Mouse (Mus musculus): ENCODE results near the gene Pde4d. TPM values are rescaled to one million over a fixed set of nuclear protein-coding genes. Genes with fewer than 3 reads are reported as not detected.
A peak's percentile ranks its signal among the peaks of the same experiment; 100 is the strongest.

Pde4d gene
- polyA plus RNA-seq, 1 experiment from 2014 or later = 12.9 TPM

DNA sequence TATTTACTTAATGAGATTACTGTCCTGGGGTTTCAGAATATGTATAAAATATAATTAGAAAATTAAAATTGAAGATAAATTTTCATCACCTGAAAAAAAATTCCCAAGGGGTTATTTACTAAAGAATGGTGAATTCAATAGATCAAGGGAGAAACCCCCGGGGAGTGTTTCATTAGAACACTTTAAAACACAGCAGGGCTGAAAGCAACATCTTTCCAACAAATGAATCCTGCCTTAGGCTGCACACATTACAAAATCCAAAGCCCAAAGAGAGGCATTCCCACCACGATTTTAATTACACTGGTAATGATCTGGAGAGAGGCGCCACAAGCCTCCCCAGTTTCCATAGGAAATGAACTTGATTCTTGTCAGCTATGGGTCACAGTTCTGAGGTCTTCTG is 1205.6 kb downstream of the Pde4d start:
- Histone ChIP-seq H3K9me3 (replicated peaks; ENCODE audit: control insufficient read depth, low read length) (no peaks in the 10 kb centered on the region), H3K36me3 (ENCODE audit: control insufficient read depth, insufficient read depth) (no peaks in the 10 kb centered on the region), H3K4me2 (ENCODE audit: low read depth, low read length) (no peak overlapping the region), H3K4me3 (ENCODE audit: low read depth, low read length) (no peak overlapping the region), H3K9ac (ENCODE audit: low read depth, low read length) (no peak overlapping the region), H3K4me1 (ENCODE audit: control insufficient read depth, low read depth, low read length) (peaks cover 33% of the 10 kb centered on the region), H3K27ac (ENCODE audit: low read length) (no peak overlapping the region), H3K27me3 (ENCODE audit: control insufficient read depth, insufficient read depth, low read depth, low read length) (no peaks in the 10 kb centered on the region)
- 78% methylated on average over 3 of the region's 3 CpGs for WGBS (ENCODE audit: insufficient replicate concordance)
- ATAC-seq (ENCODE audit: low read depth) = no peak

DNA sequence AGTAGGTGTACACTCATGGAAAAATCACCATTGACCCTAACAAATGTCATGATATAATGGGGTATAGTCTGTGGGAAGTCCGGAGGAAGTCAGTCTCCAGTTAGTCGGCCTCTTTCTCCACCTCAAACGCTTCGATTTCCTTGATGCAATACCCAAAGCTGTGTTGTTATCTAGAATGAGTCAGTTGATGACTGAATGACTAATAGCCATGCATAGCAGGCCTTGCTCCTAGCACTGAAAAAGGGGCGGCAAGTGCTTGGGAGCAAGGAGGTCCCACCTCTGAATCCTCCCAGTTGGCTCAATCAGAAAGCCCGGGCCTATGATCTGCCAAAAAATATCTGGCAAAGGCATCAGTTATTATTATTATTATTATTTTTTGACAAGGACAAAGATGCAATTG is 1209.4 kb downstream of the Pde4d start:
- Histone ChIP-seq H3K4me2 (ENCODE audit: low read depth, low read length) (no peak overlapping the region), H3K27ac (ENCODE audit: low read length) (no peak overlapping the region), H3K9me3 (replicated peaks; ENCODE audit: control insufficient read depth, low read length) (no peaks in the 10 kb centered on the region), H3K36me3 (ENCODE audit: control insufficient read depth, insufficient read depth) (no peaks in the 10 kb centered on the region), H3K9ac (ENCODE audit: low read depth, low read length) (no peak overlapping the region), H3K4me1 (ENCODE audit: control insufficient read depth, low read depth, low read length) (peaks cover 14% of the 10 kb centered on the region), H3K27me3 (ENCODE audit: control insufficient read depth, insufficient read depth, low read depth, low read length) (no peaks in the 10 kb centered on the region), H3K4me3 (ENCODE audit: low read depth, low read length) (no peak overlapping the region)
- 54% methylated on average over 6 of the region's 6 CpGs for WGBS (ENCODE audit: insufficient replicate concordance)
- no peak for ATAC-seq (ENCODE audit: low read depth)

- ATAC-seq (ENCODE audit: low read depth) = no peak
- Histone ChIP-seq H3K9ac (ENCODE audit: low read depth, low read length) (no peak overlapping the region), H3K27ac (ENCODE audit: low read length) (no peak overlapping the region), H3K27me3 (ENCODE audit: control insufficient read depth, insufficient read depth, low read depth, low read length) (no peaks in the 10 kb centered on the region), H3K9me3 (replicated peaks; ENCODE audit: control insufficient read depth, low read length) (no peaks in the 10 kb centered on the region), H3K4me3 (ENCODE audit: low read depth, low read length) (no peak overlapping the region), H3K36me3 (ENCODE audit: control insufficient read depth, insufficient read depth) (no peaks in the 10 kb centered on the region), H3K4me2 (ENCODE audit: low read depth, low read length) (no peak overlapping the region), H3K4me1 (ENCODE audit: control insufficient read depth, low read depth, low read length) (peaks cover 31% of the 10 kb centered on the region)
- WGBS (ENCODE audit: insufficient replicate concordance) = 84% methylated on average over 3 of the region's 3 CpGs
These were observed 1211.6 kb downstream of the Pde4d start for GRCm38 (mm10) chr13:109661345-109661744.

- Histone ChIP-seq H3K27me3 (ENCODE audit: control insufficient read depth, insufficient read depth, low read depth, low read length) (no peaks in the 10 kb centered on the region), H3K36me3 (ENCODE audit: control insufficient read depth, insufficient read depth) (no peaks in the 10 kb centered on the region), H3K4me1 (ENCODE audit: control insufficient read depth, low read depth, low read length) (peaks cover 37% of the 10 kb centered on the region), H3K9ac (ENCODE audit: low read depth, low read length) (no peak overlapping the region), H3K9me3 (replicated peaks; ENCODE audit: control insufficient read depth, low read length) (no peaks in the 10 kb centered on the region), H3K27ac (ENCODE audit: low read length) (peak overlapping the region; percentile 58), H3K4me2 (ENCODE audit: low read depth, low read length) (no peak overlapping the region), H3K4me3 (ENCODE audit: low read depth, low read length) (no peak overlapping the region)
- WGBS (ENCODE audit: insufficient replicate concordance) = 61% methylated on average over 5 of the region's 5 CpGs
- no peak for ATAC-seq (ENCODE audit: low read depth)
These were observed 1212.4 kb downstream of the Pde4d start for GRCm38 (mm10) chr13:109662099-109662498.

DNA sequence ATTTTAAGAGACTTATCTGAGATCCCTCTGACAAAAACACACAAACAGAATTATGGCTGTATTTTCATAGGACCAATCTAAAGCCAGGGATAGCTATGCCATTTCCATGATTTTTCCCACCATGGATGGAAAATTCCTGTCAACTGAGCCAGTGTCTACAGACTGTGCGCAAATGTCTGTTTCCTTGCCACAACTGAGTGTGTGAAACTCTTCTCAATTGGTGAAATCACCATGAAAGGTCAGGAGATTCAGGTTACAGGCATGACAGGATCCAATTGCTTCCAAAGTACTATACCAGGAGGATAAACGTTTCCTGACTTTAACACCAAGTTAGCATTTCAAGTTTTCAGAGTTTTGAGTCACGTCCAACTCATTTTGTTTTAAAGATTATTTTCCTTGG is 1213.0 kb downstream of the Pde4d start:
- Histone ChIP-seq H3K4me3 (ENCODE audit: low read depth, low read length) (no peak overlapping the region), H3K27ac (ENCODE audit: low read length) (peak overlapping the region; percentile 58), H3K27me3 (ENCODE audit: control insufficient read depth, insufficient read depth, low read depth, low read length) (no peaks in the 10 kb centered on the region), H3K4me1 (ENCODE audit: control insufficient read depth, low read depth, low read length) (peaks cover 39% of the 10 kb centered on the region), H3K9me3 (replicated peaks; ENCODE audit: control insufficient read depth, low read length) (no peaks in the 10 kb centered on the region), H3K9ac (ENCODE audit: low read depth, low read length) (no peak overlapping the region), H3K36me3 (ENCODE audit: control insufficient read depth, insufficient read depth) (no peaks in the 10 kb centered on the region), H3K4me2 (ENCODE audit: low read depth, low read length) (no peak overlapping the region)
- WGBS (ENCODE audit: insufficient replicate concordance) = 68% methylated on average over 3 of the region's 3 CpGs
- ATAC-seq (ENCODE audit: low read depth) = no peak

DNA sequence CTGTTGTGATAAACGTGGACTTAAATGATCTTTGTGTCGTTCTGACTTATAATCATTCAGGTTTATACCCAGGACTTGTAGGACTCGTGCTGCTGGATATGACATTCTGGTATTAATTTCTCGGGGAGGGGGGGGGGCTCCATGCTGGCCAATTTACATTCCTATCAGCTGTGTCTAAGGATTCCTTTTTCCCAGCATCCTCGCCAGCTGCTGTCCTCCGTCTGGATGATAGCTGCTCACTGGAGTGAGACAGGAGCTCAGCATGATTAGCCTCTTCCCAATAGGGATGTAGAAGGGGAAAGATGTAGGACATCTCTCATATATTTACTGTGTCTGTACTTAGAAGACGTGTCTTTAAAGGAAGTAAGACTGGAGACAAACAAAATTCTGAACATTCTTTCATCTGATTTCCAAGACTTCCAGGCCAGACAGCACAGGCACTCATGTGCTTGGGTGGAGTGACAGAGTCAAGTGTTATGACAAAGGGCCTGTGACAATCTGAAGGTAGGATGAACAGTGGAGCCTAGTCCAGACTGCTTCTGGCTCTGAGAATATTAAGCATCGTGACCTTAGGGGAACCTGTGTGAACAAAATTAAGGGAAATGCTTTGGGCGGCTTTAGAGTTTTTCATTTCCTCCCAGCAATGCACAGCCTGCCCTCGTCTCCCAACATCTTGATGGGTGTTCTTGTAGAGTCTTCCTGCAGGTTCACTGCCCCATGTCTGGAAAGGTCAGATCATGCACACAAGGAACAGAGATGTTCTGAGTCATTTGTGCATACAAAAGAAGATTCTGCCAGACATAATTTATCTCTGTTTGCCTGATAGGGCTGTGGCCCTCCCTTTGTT is 1215.4 kb downstream of the Pde4d start:
- H3K27ac ChIP-seq (ENCODE audit: low read length) = peak overlapping the region; percentile 94
- WGBS (ENCODE audit: insufficient replicate concordance) = 51% methylated on average over 10 of the region's 10 CpGs
- no peak overlapping the region for H3K4me3 ChIP-seq (ENCODE audit: low read depth, low read length)
- peaks cover 49% of the 10 kb centered on the region for H3K4me1 ChIP-seq (ENCODE audit: control insufficient read depth, low read depth, low read length)
- H3K9ac ChIP-seq (ENCODE audit: low read depth, low read length) = peak overlapping the region; percentile 27
- no peaks in the 10 kb centered on the region for H3K9me3 ChIP-seq (replicated peaks; ENCODE audit: control insufficient read depth, low read length)
- H3K4me2 ChIP-seq (ENCODE audit: low read depth, low read length) = peak overlapping the region; percentile 64
- no peaks in the 10 kb centered on the region for H3K36me3 ChIP-seq (ENCODE audit: control insufficient read depth, insufficient read depth)
- H3K27me3 ChIP-seq (ENCODE audit: control insufficient read depth, insufficient read depth, low read depth, low read length) = no peaks in the 10 kb centered on the region
- peak; percentile 26 for ATAC-seq (ENCODE audit: low read depth)

DNA sequence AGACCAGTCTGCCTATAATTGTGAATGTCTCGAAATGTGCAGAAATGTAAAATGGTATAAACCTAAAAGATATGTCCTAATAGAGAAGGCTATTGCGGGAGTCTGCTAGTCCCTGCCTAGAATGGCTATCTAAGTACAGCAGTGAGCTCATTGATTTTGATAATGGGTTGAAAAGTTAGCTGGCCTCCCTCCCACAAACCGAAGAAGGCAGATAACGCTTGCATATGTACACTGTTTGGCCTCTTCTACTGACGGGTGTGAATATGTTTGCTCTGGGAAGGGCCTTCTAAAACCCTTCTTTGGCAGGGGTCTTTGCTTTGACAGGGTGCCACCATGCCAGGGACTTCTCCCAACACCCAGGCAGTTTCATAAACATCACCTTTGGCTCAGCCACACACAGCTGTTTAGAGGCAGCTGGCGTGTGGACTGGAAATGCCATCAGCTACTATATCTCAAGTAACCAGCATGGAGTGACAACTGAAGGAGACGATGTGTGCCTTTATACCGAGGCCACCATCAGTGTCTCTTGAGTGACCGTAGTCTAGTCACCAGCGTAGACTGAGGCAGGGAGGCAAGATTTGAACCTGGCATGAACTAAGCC is 1216.2 kb downstream of the Pde4d start:
- peaks cover 52% of the 10 kb centered on the region for H3K4me1 ChIP-seq (ENCODE audit: control insufficient read depth, low read depth, low read length)
- 17% methylated on average over 10 of the region's 10 CpGs for WGBS (ENCODE audit: insufficient replicate concordance)
- no peaks in the 10 kb centered on the region for H3K36me3 ChIP-seq (ENCODE audit: control insufficient read depth, insufficient read depth)
- peak; percentile 96 for ATAC-seq (ENCODE audit: low read depth)
- H3K9me3 ChIP-seq (replicated peaks; ENCODE audit: control insufficient read depth, low read length) = no peaks in the 10 kb centered on the region
- H3K27ac ChIP-seq (ENCODE audit: low read length) = peak overlapping the region; percentile 94
- H3K4me2 ChIP-seq (ENCODE audit: low read depth, low read length) = peak overlapping the region; percentile 64
- no peaks in the 10 kb centered on the region for H3K27me3 ChIP-seq (ENCODE audit: control insufficient read depth, insufficient read depth, low read depth, low read length)
- H3K4me3 ChIP-seq (ENCODE audit: low read depth, low read length) = peak overlapping the region; percentile 9; the same call in 1 of the 2 replicates
- H3K9ac ChIP-seq (ENCODE audit: low read depth, low read length) = peak overlapping the region; percentile 58

GRCm38 (mm10) chr13:109669965-109670364 is 1220.2 kb downstream of the Pde4d start:
- Histone ChIP-seq H3K9ac (ENCODE audit: low read depth, low read length) (no peak overlapping the region), H3K36me3 (ENCODE audit: control insufficient read depth, insufficient read depth) (no peaks in the 10 kb centered on the region), H3K9me3 (replicated peaks; ENCODE audit: control insufficient read depth, low read length) (no peaks in the 10 kb centered on the region), H3K4me1 (ENCODE audit: control insufficient read depth, low read depth, low read length) (peaks cover 41% of the 10 kb centered on the region), H3K27me3 (ENCODE audit: control insufficient read depth, insufficient read depth, low read depth, low read length) (no peaks in the 10 kb centered on the region), H3K4me2 (ENCODE audit: low read depth, low read length) (no peak overlapping the region), H3K4me3 (ENCODE audit: low read depth, low read length) (no peak overlapping the region), H3K27ac (ENCODE audit: low read length) (no peak overlapping the region)
- no peak for ATAC-seq (ENCODE audit: low read depth)
- 87% methylated on average over 4 of the region's 4 CpGs for WGBS (ENCODE audit: insufficient replicate concordance)
